Mouse (Mus musculus): Measurements from ENCODE around the gene Rbbp4.

Rbbp4 gene

DNA sequence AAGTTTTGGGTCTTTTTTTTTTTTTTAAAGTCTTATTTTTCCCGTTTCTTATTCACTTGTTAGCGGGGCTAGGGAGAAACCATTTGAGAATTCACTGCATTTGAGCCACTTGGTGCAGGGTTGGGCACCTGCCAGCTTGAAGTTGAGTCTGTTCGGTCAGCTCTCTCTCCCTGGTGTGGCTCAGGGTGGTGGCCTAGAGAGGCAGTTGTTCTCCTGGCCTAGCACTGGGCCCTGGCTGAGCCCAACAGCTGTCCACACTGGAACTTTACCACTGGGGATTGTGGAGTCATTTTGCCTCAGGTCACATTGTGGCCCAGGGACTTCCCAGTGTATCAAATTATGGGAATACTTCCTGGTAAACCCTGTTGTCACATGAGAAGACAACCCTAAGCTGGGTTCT, 47.1 kb downstream of the Rbbp4 start:
- DNase-seq, result no peak

DNA sequence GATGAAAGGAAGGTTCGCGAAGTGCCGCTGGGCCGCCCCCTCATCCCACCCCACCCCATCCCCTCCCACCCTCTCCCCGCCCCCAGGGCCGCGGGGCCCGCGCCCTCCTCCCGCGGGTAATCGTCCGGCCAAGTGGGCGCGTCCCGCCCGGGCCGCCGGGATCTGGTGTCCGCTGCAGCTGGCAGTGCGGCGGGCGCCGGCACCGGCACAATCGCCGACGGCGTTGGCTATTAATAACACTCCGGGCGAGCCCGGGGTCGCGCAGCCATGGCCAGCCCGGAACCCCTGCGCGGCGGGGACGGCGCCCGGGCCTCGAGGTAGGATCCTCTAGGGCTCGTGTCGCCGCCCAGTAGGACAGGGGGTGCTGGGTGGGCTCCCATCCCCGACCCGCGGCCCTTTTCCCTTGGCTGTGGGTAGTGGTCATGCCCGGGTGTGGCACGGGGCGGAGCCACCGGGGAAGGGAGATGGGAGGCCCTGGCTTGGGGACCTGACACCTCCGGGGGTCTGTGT, 47.6 kb downstream of the Rbbp4 start, which contains the start of gene Sync:
TSS of gene Sync (plus strand) at position 146 of the 510 bp plus-strand sequence.
- DNase-seq, result no peak

DNA sequence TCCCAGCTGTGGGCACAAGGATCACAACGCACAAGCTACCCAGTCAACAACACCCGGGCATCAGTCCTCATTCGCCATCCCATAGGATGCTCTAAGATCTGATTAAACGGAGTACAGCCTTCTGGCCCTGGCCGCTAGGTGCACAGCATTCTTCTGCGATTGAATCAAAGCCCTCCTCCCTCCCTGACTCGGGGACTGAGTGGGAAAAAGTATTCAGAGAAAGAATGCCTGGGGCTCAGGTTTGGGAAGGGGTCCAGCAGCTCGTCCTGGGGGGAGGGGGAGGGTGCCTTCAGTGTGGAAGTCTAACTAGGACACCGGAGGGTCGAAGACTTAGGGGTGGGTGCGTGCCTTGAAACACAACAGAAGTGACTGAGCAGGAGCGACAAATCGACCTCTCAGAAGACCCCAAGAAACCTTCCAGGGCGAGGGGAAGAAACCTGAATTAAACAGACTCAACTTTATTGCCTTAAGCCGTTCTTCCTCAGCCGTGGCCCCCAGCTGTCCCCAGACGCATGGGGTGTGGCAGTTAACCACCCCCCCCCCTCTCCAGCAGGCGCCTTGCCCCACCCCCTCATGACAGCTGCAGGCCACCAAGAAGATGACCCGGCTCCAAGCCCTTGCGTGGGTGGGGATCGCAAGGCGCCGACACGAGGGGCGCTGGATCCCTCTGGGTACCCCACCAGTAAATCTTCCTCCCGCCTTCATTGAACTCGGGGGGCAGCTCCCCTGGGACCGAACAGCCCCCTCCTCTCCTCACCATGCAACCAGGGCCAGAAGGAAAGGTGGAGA, 48.3 kb downstream of the Rbbp4 start:
- no peak for DNase-seq

GRCm38 (mm10) chr4:129286001-129286682, 49.0 kb downstream of the Rbbp4 start:
- DNase-seq, result no peak

DNA sequence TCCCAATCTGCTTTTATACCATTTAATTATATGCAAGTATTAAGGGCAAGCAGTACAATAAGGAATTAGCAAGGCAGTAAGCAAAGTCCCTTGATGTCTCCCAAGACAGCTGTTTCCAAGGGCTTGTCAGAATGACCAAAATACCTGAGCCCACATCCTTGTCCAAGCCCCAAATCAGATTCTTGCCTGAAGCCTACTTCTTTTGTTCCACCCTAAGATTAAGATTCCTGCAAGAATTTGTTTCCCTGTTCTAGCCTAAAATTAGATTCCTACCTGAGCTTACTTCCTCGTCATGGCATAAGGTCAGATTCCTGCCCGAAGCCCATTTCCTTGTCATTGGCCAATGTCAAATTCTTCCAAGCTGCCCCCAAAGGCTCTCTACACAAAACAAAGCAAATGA, 50.5 kb downstream of the Rbbp4 start:
- no peak for DNase-seq

GRCm38 (mm10) chr4:129283226-129283625, 51.9 kb downstream of the Rbbp4 start:
- no peak for DNase-seq

DNA sequence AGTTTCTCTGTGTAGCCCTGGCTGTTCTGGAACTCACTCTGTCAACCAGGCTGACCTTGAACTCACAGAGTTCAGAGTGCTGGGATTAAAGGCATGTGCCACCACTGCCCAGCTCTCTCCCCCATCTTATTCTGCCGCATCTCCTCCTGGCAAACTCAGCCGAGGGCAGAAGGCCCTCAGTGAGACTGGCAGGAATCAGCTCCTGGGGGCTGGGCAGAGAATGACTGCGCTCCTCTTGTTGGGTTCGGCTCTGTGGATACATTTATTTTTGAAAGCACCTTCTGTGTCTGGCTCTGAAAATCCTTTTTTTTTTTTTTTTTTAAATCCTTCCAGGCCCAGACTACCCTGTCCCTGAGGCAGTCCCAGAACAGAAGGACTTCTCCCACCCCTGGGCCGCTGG, 52.4 kb downstream of the Rbbp4 start:
- no peak for DNase-seq

- DNase-seq, result peak; percentile 93
Observed at GRCm38 (mm10) chr4:129276453-129276865, 58.7 kb downstream of the Rbbp4 start.

- DNase-seq, result no peak
Observed at GRCm38 (mm10) chr4:129272756-129273046, 62.5 kb downstream of the Rbbp4 start.

DNA sequence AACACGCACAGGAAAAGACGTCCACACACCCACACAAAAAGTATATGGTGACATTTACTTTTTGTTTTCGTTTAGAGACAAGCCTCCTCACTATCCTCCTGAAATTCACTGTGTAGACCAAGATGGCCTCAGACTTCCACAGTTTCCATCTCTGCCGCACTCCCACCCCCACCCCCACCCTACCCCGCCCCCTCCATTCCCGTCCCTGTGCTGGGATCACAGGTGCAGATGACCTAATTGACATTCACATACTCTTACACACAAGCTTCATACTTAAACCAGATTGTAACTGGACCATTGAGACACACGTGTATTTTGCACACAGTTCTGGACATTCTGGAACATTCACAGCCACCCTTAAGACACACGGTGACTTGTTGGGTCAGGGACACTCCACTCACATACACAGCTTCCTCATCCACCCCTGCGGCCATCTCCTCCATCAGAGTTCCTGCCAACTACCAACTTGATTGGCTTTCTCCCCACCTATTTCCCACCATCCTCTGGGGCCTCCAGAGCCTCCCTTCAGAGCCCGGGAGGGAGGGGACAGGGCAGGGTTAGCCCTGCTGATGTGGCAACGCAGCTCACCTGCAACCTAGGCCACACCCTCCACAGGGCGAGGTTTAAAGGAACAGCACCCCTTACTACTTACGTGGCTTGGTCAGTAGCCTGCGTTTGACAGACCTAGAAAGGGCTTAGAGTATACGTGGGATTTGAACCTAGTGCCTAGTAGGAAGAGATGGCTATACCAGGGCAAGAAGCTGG, 63.0 kb downstream of the Rbbp4 start:
- no peak for DNase-seq

GRCm38 (mm10) chr4:129268698-129269097, 66.5 kb downstream of the Rbbp4 start:
- DNase-seq, result no peak

DNA sequence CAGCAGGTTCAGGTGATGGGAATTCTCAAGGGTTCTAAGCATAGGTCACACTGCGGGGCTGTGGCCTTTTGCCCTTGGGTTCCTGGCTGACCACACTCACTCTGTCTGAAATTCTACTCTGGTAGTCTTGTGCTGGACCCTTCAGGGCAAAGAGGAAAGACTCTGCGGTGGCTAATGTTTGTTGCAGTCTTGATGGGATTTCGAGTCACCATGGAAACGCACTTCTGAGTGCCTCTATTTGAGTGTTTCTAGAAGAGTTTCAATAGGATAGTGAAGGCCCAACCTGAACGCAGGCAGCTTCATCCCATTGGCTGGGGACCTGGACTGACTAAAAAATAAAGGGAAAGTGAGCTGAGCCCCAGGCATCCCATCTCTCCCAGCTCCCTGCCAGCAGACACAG, 68.3 kb downstream of the Rbbp4 start:
- DNase-seq, result no peak

DNA sequence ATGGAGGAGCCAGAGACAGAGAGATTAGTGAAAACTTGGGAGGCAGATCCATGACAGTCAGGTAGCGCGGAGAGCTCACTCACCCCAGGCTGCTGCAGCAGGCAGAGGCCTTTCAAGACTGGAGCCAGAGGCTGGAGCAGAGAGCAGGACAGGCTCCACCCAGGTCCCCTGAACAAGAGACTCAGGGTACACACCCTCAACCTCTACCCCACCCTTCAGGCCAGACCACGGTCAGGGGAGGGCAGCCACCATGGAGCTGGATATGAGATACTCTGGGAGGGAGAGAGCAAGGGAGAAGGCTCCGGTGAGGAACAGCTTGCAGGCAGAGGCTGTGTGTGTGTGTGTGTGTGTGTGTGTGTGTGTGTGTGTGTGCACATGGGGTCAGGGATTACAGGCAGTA, 69.0 kb downstream of the Rbbp4 start:
- no peak for DNase-seq

GRCm38 (mm10) chr4:129263225-129264021, 71.7 kb downstream of the Rbbp4 start:
- DNase-seq, result peak; percentile 65

DNA sequence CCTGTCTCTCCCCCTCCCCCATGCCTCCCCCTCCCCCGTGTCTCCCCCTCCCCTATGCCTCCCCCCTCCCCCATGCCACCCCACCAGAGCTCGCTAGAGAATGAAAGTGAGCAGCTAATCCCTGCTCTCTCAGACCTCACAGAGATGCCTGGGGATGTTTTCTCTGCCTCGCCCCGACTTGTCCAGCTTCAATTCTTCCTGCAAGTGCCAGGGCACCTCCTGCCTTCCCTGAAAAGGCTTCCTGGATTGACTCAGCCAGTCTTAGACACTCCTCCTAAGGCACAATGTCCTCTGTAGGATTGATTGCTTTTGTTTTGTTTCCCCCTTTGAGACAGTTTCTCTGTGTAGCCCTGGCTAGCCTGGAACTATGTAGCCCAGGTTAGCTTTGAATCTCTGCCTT, 74.0 kb downstream of the Rbbp4 start, which contains the start of gene C77080:
TSS of gene C77080 (minus strand) at position 209 of the 400 bp plus-strand sequence.
- no peak for DNase-seq

DNA sequence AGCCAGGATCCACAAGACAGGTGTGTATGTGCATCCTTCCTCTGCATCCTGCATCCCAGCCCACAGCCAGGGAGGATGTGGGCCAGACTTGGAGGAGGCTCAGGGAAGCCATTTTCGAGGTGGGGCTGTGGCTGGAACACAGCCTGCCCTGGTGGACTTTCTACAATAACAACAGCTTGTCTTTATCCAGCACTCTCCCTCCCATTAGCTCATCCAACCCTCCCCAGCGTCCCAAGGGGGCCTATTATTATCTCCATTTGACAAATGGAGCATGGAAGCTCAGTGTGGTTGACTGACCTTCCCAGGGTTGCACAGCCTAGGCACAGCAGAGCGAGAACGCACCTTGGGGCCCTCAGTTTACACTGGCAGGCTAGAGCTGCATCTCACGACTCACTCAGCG, 74.5 kb downstream of the Rbbp4 start:
- no peak for DNase-seq

- no peak for DNase-seq
Observed at GRCm38 (mm10) chr4:129259101-129259500, 76.1 kb downstream of the Rbbp4 start.

Data from thymus, postnatal 25 days (tissue).